Mouse (Mus musculus) C2C12 (cell line): Measurements from ENCODE around the gene Bsdc1.

Experiments
- CTCF ChIP-seq: IDR thresholded peaks from one replicate; pipeline ENCODE4 v1.5.1; 2011; ENCODE audit not compliant: control insufficient read depth, insufficient read depth, insufficient read length
- MYOD1 ChIP-seq: IDR thresholded peaks from one replicate; pipeline ENCODE4 v1.6.1; 2011; ENCODE audit warnings: low read depth; ENCODE audit not compliant: control insufficient read depth, insufficient read length
- MYOG ChIP-seq: IDR thresholded peaks from one replicate; pipeline ENCODE4 v1.6.1; 2011; ENCODE audit not compliant: control insufficient read depth, insufficient read length; ENCODE audit errors: extremely low read depth

DNA sequence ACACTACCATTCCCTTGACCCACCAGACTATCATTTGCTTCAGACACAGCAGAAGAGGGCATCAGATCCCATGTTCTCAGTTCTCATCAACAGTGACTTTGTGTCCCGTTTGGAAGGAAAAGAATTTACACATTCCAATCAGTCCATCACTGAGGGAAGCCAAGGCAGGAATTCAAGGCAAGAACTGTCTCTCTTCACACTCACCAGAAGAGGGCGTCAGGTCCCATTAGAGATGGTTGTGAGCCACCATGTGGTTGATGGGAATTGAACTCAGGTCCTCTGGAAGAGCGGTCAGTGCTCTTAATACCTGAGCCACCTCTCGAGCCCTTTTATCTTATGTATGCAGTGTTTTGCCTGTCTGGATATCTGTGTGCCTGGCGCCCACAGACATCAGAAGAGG is 43.1 kb upstream of the Bsdc1 start:
- TF ChIP-seq MYOG (no peak), CTCF (no peak), MYOD1 (no peak)
